Mouse (Mus musculus): ENCODE measurements at regions not wholly inside any gene's neighbourhood (a gene's known extent, or its start where the extent isn't known, plus 50 kb on each side); places are given as distances from the start of the nearest gene placed in this dataset.

- TF ChIP-seq POLR2A (IDR thresholded peaks at IDR 0.05; ENCODE audit: extremely low read depth, insufficient read depth, low read length) (no peak), CTCF (IDR thresholded peaks at IDR 0.05; ENCODE audit: extremely low read depth, insufficient read depth, low read length) (no peak)
Observed at GRCm38 (mm10) chr2:80851056-80851455, 234.0 kb downstream of the Nup35 start.
